Mouse (Mus musculus) liver, embryonic 16.5 days (tissue): ENCODE data around the gene Mc1r. TPM values are rescaled to one million over a fixed set of nuclear protein-coding genes. Genes with fewer than 3 reads are reported as not detected.

Source experiments
- ATAC-seq: fragments of 200-750 bp; cut with Nextera tagmentation; 2 replicates; pipeline ENCODE4 v1.8.0; 2017; ENCODE audit warnings: low read depth, mild to moderate bottlenecking, moderate number of reproducible peaks, moderate library complexity
- H3K27ac ChIP-seq: fragments of 300-500 bp; sonication (generic); 2 replicates; pipeline ENCODE4 v1.5.1; 2014; ENCODE audit warnings: mild to moderate bottlenecking, low read length
- H3K27me3 ChIP-seq: fragments of 300-500 bp; sonication (generic); 2 replicates; pipeline ENCODE4 v1.6.1; 2014; ENCODE audit warnings: low read depth, low read length, mixed read lengths; ENCODE audit not compliant: control insufficient read depth, insufficient read depth
- H3K36me3 ChIP-seq: fragments of 300-500 bp; sonication (generic); 2 replicates; pipeline ENCODE4 v1.6.1; 2014; ENCODE audit warnings: mild to moderate bottlenecking; ENCODE audit not compliant: control insufficient read depth, insufficient read depth
- H3K4me1 ChIP-seq: fragments of 300-500 bp; sonication (generic); 2 replicates; pipeline ENCODE4 v1.6.1; 2014; ENCODE audit warnings: low read depth, low read length, mixed read lengths; ENCODE audit not compliant: control insufficient read depth
- H3K4me2 ChIP-seq: fragments of 300-500 bp; sonication (generic); 2 replicates; pipeline ENCODE4 v1.6.1; 2014; ENCODE audit warnings: low read depth, low read length, mixed read lengths
- H3K4me3 ChIP-seq: fragments of 300-500 bp; sonication (generic); 2 replicates; pipeline ENCODE4 v1.5.1; 2014; ENCODE audit warnings: low read depth, mild to moderate bottlenecking, low read length
- H3K9ac ChIP-seq: fragments of 300-500 bp; sonication (generic); 2 replicates; pipeline ENCODE4 v1.6.1; 2014; ENCODE audit warnings: low read depth, low read length
- H3K9me3 ChIP-seq: fragments of 300-500 bp; sonication (generic); replicated peaks from 2 replicates; pipeline ENCODE4 v1.6.1; 2016; ENCODE audit warnings: low read length; ENCODE audit not compliant: control insufficient read depth
- WGBS: fragments of 180-500 bp; shearing (Covaris S2); extraction: QIAGEN DNeasy Blood & Tissue Kit; methylation state at CpG from one replicate; pipeline ENCODE4 v1.1.7; 2014; ENCODE audit not compliant: insufficient replicate concordance; 5-methylcytosine and 5-hydroxymethylcytosine counted together
- polyA plus RNA-seq: library from polyadenylated mRNA; unstranded; fragments of >200 nt; fragmentation: Nextera tagmentation; extraction: Ambion mirVana; gene quantifications from 2 replicates; pipeline ENCODE4 v1.2.1, GENCODE M21; 2015

Gene Mc1r
- not detected in 2 replicates for polyA plus RNA-seq

DNA sequence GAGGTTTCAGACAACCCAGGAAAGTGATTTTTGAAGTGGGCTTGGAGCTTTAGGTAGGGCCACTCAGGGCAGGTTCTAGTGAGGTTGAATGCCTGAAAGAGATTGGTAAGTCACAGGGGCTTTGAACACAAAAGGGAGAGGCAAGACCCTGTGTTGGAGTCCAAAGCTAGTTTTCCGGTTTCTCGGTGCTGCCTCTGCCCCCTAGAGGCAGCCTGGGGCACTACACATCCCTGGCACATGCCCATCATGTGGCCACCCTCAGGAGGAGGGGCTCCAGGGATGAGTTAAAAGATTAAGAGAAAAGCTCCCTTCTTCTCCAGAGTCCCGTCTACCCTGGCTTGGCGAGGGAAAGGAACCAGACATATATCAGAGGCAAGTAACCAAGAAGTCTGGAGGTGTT is at the start of gene Mc1r:
Gene Mc1r (plus strand): TSS at position 322 of the 400 bp plus-strand sequence.
- ATAC-seq = no peak
- H3K9ac ChIP-seq = no peak within 1 kb of the TSS
- no peak within 1 kb of the TSS for H3K27ac ChIP-seq
- no peak within 1 kb of the TSS for H3K4me2 ChIP-seq
- no peaks in the 10 kb centered on the region for H3K36me3 ChIP-seq
- 4% methylated on average over 4 of the region's 4 CpGs for WGBS
- peaks cover 35% of the 10 kb centered on the region for H3K27me3 ChIP-seq
- H3K9me3 ChIP-seq = no peaks in the 10 kb centered on the region
- peaks cover 41% of the 10 kb centered on the region for H3K4me1 ChIP-seq
- H3K4me3 ChIP-seq = no peak within 1 kb of the TSS

DNA sequence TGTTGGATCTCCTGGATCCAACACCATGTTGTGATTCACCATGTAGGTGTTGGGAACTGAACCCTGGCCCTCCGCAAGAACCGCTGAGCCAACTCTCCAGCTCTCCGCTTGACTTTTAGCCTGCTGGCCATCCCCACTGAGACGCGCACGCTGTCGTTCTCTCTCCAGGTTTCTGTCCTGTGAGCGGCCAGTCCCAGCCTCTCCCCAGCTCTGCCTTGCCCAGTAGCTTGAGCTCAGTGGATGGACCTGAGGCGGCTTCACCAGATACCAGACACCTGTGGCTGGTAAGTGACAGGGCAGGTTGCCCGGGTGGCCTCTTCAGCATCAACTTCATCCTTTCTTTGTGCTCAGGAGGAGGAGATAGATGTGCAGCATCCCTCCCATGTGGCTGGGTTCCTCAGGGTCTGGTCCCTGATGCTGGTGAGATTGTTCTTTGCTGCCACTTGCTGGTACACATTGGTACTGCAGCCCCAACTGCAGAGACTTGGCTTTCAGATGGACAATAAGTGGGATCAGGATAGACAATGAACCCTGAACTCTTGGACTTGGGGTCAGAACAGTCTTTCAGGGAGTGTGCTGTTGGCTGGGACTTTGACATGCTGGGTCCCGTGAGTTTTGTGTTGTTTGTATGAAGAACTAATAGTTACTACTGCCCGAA is 45.7 kb upstream of the Mc1r start:
- Histone ChIP-seq H3K27me3 (no peaks in the 10 kb centered on the region), H3K36me3 (no peaks in the 10 kb centered on the region), H3K9ac (no peak overlapping the region), H3K4me3 (no peak overlapping the region), H3K4me2 (no peak overlapping the region), H3K4me1 (no peaks in the 10 kb centered on the region), H3K9me3 (no peaks in the 10 kb centered on the region), H3K27ac (no peak overlapping the region)
- ATAC-seq = peak; percentile 37
- 46% methylated on average over 12 of the region's 12 CpGs for WGBS

DNA sequence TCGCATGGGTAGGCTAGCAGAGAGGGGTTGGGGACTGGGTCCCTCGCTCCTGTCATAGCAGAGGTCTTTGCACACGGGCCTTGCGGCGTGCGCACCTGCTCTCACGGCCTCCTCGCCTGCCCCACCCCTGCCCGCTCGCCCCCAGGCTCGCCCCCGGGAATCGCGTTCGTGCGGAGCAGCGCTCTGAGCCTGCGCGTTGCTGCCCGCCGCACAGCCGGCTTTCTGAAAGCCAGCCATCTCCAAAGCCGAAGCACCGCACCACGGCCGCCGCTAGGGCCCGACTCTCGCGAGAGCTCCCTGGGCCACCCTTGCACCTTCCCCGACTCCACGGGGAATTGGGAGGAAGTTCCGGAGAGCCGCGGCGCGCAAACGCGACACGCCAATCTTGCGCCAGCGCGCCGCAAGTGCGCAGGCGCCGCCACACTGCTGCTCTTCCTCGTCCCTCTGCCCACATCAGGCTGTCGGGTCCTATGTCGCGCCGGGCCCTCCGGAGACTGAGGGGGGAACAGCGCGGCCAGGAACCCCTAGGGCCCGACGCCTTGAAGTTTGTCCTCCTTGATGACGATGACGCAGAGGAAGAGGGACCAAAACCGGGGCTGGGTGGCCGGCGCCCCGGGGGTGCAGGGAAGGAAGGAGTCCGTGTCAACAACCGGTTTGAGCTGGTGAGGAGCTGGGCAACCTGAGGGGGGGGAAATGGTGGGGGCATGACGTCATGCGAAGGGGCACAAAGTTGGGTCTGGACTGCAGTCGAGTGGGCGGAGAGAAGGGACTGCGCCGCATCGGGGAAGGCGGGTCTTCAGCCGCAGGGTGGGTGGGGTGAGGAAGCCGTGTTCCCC is 33.3 kb upstream of the Mc1r start, which contains the start of gene Tcf25:
Gene Tcf25 (plus strand): TSS at position 351 of the 836 bp plus-strand sequence.
- Histone ChIP-seq H3K27ac (peak within 1 kb of the TSS; percentile 86), H3K4me3 (peak within 1 kb of the TSS; percentile 72)

DNA sequence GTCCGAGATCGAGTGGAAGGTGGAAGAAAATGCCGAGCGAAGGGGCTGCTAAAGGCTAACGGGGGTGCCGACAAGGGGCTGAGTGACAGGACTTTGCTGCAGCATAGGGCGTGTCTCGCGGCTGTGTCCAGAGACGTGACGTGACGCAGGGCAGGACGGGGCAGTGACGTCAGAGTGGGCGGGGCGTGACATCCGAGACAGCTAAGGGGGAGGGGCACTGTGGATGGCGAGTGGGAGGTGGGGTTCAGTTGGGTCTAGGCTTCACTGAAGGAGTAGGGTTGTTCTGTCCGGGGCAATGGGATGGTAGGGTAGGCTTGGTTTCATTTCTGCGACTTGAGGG is 32.7 kb upstream of the Mc1r start:
- peaks cover 13% of the 10 kb centered on the region for H3K4me1 ChIP-seq
- H3K4me2 ChIP-seq = peak overlapping the region; percentile 90
- no peaks in the 10 kb centered on the region for H3K9me3 ChIP-seq
- H3K36me3 ChIP-seq = no peaks in the 10 kb centered on the region
- H3K4me3 ChIP-seq = peak overlapping the region; percentile 72
- peak; percentile 77 for ATAC-seq
- H3K27ac ChIP-seq = peak overlapping the region; percentile 86
- peak overlapping the region; percentile 75 for H3K9ac ChIP-seq
- H3K27me3 ChIP-seq = no peaks in the 10 kb centered on the region
- under 1% methylated on average over 20 of the region's 20 CpGs for WGBS

More for the DNA sequence above, 33.3 kb upstream of the Mc1r start, which contains the start of gene Tcf25:
- Histone ChIP-seq H3K9ac (peak within 1 kb of the TSS; percentile 75), H3K27me3 (no peaks in the 10 kb centered on the region), H3K9me3 (no peaks in the 10 kb centered on the region), H3K4me2 (peak within 1 kb of the TSS; percentile 90), H3K36me3 (no peaks in the 10 kb centered on the region), H3K4me1 (peaks cover 13% of the 10 kb centered on the region)
- under 1% methylated on average over 75 of the region's 75 CpGs for WGBS
- ATAC-seq = peak; percentile 85

DNA sequence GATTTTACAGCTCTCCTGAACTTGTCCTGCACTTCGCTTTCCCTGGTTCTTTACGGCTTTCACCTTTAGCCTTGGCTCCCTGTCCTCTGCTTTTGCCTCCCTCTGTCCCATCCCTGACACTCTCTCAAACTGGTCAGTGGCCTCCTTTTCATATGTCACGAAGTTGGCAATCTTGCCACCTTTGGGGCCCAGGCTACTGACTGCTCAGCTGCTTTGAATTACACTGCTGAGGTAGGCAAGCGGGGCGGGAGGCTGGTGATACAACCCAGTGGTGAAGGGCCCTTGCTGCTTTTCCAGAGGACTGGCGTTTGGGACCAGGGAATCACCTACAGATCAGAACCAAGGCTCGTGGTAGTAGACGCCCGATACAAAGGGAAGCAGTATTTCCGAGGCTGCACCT is 31.2 kb upstream of the Mc1r start:
- ATAC-seq = no peak
- WGBS = 78% methylated on average over 10 of the region's 10 CpGs
- Histone ChIP-seq H3K27ac (no peak overlapping the region), H3K36me3 (no peaks in the 10 kb centered on the region), H3K9me3 (no peaks in the 10 kb centered on the region), H3K4me2 (no peak overlapping the region), H3K27me3 (no peaks in the 10 kb centered on the region), H3K4me3 (no peak overlapping the region), H3K9ac (no peak overlapping the region), H3K4me1 (peaks cover 13% of the 10 kb centered on the region)

DNA sequence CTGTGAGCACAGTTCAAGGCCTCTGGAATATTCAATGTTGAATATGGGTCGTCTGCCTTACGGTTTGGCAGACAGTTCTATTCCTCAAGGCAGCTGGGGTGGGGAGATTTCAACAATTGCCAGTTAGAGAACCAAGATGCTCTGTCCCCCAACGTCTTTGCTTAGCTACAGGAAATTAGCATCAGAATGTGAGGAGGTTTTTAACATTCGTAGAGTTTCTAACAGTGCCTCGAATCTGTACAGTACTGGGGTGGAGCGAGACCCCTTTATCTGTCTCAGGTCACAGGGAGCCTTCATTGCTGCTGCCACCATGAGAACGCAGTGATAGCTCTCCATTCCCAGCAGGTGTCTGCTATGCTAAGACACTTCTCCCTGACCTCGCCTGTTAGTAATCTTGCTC is 30.8 kb upstream of the Mc1r start:
- Histone ChIP-seq H3K4me3 (no peak overlapping the region), H3K4me1 (peaks cover 13% of the 10 kb centered on the region), H3K27ac (no peak overlapping the region), H3K27me3 (no peaks in the 10 kb centered on the region), H3K9me3 (no peaks in the 10 kb centered on the region), H3K9ac (no peak overlapping the region), H3K36me3 (no peaks in the 10 kb centered on the region), H3K4me2 (no peak overlapping the region)
- 64% methylated on average over 8 of the region's 8 CpGs for WGBS
- ATAC-seq = no peak

DNA sequence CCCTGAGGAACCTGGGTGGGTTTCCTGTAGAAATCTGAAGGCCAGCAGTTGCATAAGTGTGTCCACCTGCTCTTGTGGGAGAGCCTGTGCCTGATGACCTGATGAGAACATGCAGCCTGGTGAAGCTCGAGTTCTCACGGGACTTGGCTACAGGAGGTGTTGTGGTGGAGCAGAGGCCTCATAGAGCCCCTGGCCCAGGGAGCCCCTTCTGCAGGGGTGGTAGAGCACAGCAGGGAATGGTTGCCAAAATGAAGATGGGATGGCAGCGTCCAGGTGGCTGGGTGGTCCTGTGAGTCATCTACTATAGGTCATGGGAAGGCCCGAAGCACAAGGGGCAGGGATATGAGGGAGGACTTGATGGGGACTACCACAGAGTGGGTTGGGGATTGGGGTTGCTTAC is 25.2 kb upstream of the Mc1r start:
- H3K27me3 ChIP-seq = no peaks in the 10 kb centered on the region
- H3K4me3 ChIP-seq = no peak overlapping the region
- H3K4me2 ChIP-seq = no peak overlapping the region
- peaks cover 33% of the 10 kb centered on the region for H3K36me3 ChIP-seq
- 78% methylated on average over 4 of the region's 4 CpGs for WGBS
- H3K9me3 ChIP-seq = no peaks in the 10 kb centered on the region
- no peak overlapping the region for H3K9ac ChIP-seq
- H3K4me1 ChIP-seq = no peaks in the 10 kb centered on the region
- ATAC-seq = no peak
- no peak overlapping the region for H3K27ac ChIP-seq

DNA sequence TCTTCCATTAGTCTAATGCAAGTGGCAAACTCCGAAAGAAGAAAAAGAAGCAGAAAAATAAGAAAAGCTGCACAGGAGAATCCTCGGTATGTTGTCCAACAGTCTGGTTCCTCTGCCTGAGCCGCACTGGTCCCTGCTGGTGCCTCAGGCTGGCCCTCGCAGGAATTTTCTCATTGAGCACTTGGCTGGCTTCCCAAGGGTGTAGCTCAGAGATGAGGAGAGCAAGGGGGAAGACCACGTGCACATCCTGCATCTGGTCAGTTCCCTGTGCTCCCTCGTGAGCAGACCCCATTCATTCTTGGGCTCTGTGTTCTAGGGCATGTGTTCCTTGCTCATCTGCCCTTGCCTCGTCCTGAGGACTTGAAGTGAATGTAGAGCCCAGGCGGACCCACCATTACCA is 24.4 kb upstream of the Mc1r start:
- no peak overlapping the region for H3K4me3 ChIP-seq
- H3K9ac ChIP-seq = no peak overlapping the region
- WGBS = 78% methylated on average over 8 of the region's 8 CpGs
- ATAC-seq = no peak
- no peaks in the 10 kb centered on the region for H3K4me1 ChIP-seq
- H3K36me3 ChIP-seq = peaks cover 33% of the 10 kb centered on the region
- no peaks in the 10 kb centered on the region for H3K9me3 ChIP-seq
- H3K27me3 ChIP-seq = no peaks in the 10 kb centered on the region
- no peak overlapping the region for H3K27ac ChIP-seq
- H3K4me2 ChIP-seq = no peak overlapping the region
